Mouse (Mus musculus) c-Kit-positive CD71-positive TER-119-negative erythroid progenitor cells, embryonic 14.5 days (primary cell): Measurements from ENCODE around the gene Dbi.

Experiments used
- DNase-seq: peaks from one replicate; pipeline ENCODE4 v3.0.0-alpha.2; 2013; ENCODE audit warnings: low read depth

Gene Dbi

GRCm38 (mm10) chr1:120121930-120122530 lies 1.2 kb upstream of the Dbi start:
- DNase-seq, result peak; percentile 6

GRCm38 (mm10) chr1:120120141-120120968 lies 523 bp downstream of the Dbi start:
- no peak for DNase-seq

GRCm38 (mm10) chr1:120119389-120119788 lies 1.5 kb downstream of the Dbi start:
- DNase-seq, result no peak

GRCm38 (mm10) chr1:120118854-120119253 lies 2.0 kb downstream of the Dbi start:
- DNase-seq, result no peak

- no peak for DNase-seq
Measured at GRCm38 (mm10) chr1:120116106-120116505, 4.8 kb downstream of the Dbi start.

GRCm38 (mm10) chr1:120115671-120116081 lies 5.2 kb downstream of the Dbi start:
- no peak for DNase-seq

GRCm38 (mm10) chr1:120112251-120113187 lies 8.4 kb downstream of the Dbi start:
- no peak for DNase-seq

GRCm38 (mm10) chr1:120111766-120112165 lies 9.1 kb downstream of the Dbi start:
- DNase-seq, result no peak

- DNase-seq, result no peak
Measured at GRCm38 (mm10) chr1:120109741-120110432, 11.0 kb downstream of the Dbi start.

GRCm38 (mm10) chr1:120105556-120105959 lies 15.3 kb downstream of the Dbi start:
- DNase-seq, result no peak

- no peak for DNase-seq
Measured at GRCm38 (mm10) chr1:120101227-120101609, 19.7 kb downstream of the Dbi start.

GRCm38 (mm10) chr1:120100456-120101226 lies 20.2 kb downstream of the Dbi start:
- no peak for DNase-seq

GRCm38 (mm10) chr1:120099483-120099882 lies 21.4 kb downstream of the Dbi start:
- no peak for DNase-seq

GRCm38 (mm10) chr1:120098327-120098726 lies 22.6 kb downstream of the Dbi start:
- DNase-seq, result no peak

GRCm38 (mm10) chr1:120094920-120095319 lies 26.0 kb downstream of the Dbi start:
- no peak for DNase-seq

- DNase-seq, result peak; percentile 64
Measured at GRCm38 (mm10) chr1:120093482-120094134, 27.3 kb downstream of the Dbi start.

GRCm38 (mm10) chr1:120090880-120091570 lies 29.9 kb downstream of the Dbi start:
- DNase-seq, result no peak

- DNase-seq, result no peak
Measured at GRCm38 (mm10) chr1:120089180-120089579, 31.7 kb downstream of the Dbi start.

- no peak for DNase-seq
Measured at GRCm38 (mm10) chr1:120086644-120087043, 34.2 kb downstream of the Dbi start.

GRCm38 (mm10) chr1:120085696-120086095 lies 35.2 kb downstream of the Dbi start:
- DNase-seq, result no peak
